Mouse (Mus musculus): ENCODE measurements at regions not wholly inside any gene's neighbourhood (a gene's known extent, or its start where the extent isn't known, plus 50 kb on each side); places are given as distances from the start of the nearest gene placed in this dataset.

- TF ChIP-seq CTCF (IDR thresholded peaks at IDR 0.05; ENCODE audit: extremely low read depth, insufficient read length, insufficient replicate concordance, low read depth, low read length) (no peak), POLR2A (IDR thresholded peaks at IDR 0.05; ENCODE audit: low read depth, low read length) (no peak)
These were observed 130.2 kb downstream of the Slc4a3 start for GRCm38 (mm10) chr1:75676295-75676694.
